Mouse (Mus musculus) frontal cortex, adult (tissue): ENCODE measurements around the gene Mif4gd.

Experiments
- ATAC-seq: cut with Nextera tagmentation; 2 replicates; pipeline ENCODE4 v1.9.2; 2017; ENCODE audit warnings: mild to moderate bottlenecking, moderate library complexity, mixed read lengths; ENCODE audit not compliant: low TSS enrichment

The Mif4gd gene

GRCm38 (mm10) chr11:115613138-115613945 is 573 bp upstream of the Mif4gd start:
- ATAC-seq, result no peak

DNA sequence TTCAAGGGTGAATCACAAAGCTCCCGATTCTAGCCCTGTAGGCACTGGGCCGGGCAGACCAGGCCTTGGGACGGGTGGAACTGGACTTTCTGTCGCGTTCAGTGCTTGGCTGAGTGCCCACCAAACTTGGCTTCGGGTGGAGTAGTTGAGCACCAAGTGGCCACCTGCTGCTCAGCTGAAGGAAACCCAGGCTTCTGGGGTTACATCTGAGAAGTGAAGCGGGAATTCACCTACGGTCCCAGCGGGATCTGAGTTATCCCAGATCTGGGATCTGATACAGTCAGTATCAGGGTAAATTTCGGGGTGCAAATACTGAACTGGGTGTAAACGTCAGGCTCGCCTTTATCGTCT is 735 bp downstream of the Mif4gd start:
- ATAC-seq, result no peak; the same call in none of the 2 replicates

DNA sequence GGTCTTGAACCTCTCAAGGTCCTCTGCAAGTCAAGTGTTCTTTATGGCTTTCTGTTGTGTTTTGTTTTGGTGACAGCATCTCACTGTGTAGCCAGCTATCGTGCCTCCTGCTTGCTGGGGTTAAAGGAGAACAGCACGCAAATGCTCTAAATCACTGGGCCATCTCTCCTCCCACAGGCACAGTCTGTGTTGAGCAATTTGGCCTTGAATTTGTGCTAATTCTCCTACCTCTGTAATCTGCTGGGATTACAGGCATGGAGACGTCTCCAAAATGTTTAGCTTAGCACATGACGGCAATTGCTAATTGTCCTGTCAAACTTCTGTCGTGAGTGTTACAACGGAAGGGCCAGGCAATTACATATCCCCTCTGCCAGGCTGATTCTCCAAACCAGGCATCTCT is 1.6 kb downstream of the Mif4gd start:
- ATAC-seq, result no peak

DNA sequence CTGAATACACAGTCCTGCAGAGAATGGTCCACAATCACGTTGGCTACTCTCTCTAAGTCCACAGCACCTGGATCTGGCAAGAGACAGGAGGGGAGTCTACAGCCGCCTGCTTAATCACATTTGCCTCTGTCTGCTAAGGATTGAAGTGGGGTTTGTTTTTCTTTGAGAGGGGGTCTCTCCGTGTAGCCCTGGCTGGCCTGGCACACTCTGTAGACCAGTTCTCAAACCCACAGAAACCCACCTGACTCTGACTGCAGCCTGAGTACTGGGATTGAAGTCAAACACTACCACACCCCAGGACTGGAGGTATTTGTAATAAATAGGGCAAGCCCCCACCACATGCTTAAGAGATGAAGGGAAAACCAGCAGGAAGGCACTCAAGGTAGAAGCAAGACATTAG is 3.2 kb downstream of the Mif4gd start:
- no peak for ATAC-seq

GRCm38 (mm10) chr11:115608421-115609399 is 4.1 kb downstream of the Mif4gd start:
- no peak for ATAC-seq

DNA sequence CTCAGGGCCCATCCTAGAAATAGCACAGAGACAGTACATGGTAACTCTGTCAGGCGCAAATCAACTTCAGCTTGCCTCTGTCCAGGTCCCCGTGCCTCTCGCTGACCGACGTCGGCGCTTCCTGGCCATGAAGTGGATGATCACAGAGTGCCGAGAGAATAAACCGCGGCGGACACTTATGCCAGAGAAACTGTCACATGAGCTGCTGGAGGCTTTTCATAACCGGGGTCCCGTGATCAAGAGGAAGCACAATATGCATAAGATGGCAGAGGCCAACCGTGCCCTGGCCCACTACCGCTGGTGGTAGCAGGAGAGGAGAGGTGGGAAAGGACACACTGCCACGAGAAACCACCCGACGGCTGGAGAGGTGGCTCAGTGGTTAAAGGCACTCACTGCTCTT is 6.0 kb downstream of the Mif4gd start:
- ATAC-seq, result no peak

- ATAC-seq, result no peak; the same call in 1 of the 2 replicates
Observed at GRCm38 (mm10) chr11:115604304-115604696, 8.5 kb downstream of the Mif4gd start.

DNA sequence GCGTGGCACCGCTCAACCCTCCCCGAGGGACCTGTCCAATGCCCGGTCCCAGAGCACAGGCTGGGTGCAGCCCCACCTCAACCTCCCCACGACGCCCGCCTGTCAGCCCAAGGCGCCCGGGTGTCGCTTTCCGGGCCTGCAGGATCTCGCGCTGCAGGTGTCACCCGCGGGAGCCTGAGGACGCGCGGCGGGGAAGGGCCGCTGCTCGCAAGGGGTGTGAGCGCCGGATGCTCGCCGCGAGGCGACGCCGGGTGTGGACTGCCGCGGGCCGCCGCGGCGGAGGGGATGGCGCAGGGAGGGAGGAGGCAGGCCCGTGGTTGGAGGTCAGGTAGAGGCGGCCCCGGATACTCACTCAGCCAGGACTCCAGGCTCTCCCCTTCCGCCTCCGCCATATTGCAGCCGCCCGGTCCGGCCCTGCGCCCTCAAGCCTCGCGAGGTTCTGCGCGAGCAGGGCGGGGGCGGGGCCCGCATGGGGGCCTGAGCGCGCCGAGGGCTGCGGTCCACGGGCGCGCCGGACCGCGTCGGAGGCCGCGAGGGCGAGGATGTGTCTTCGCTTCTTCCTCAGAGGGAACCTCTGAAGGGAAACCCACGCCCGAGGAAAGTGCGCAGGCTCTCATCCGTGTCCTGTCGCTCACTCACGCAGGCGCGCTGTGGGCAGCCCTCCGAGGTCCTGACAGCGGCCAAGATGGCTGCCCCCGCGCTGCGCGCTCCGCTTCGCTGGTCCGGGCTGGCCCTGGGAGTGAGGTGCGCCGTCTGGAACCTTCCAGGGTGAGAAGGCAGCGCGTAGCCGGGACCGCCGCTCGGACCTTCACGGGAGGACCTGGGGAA is 9.1 kb downstream of the Mif4gd start, which contains the start of the genes Mrps7 and Gga3:
Gene Mrps7 (plus strand): TSS at position 450 of the 828 bp plus-strand sequence.
Gene Gga3 (minus strand): TSS at position 576 of the 828 bp plus-strand sequence.
- peak; percentile 80 for ATAC-seq

- no peak for ATAC-seq
Observed at GRCm38 (mm10) chr11:115603128-115603475, 9.7 kb downstream of the Mif4gd start.

DNA sequence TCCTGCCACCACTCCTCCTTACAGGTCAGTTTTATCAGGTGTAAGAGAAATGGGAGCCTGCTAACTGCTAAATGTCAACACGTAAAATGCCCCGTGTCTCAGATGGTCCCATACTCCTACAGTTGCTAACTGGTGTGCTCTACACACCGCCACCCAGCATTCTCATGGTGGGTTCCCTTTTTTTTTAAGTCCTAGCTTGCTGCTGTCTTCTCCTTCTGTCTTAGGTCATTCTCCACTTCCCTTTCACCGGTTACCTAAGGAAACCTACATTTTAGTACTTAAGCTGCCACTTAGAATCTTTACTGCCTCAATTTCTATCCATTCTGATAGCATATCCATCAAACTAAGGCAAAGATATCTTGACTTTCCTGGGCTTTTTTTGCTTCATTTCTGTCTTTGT is 11.6 kb downstream of the Mif4gd start:
- no peak for ATAC-seq

DNA sequence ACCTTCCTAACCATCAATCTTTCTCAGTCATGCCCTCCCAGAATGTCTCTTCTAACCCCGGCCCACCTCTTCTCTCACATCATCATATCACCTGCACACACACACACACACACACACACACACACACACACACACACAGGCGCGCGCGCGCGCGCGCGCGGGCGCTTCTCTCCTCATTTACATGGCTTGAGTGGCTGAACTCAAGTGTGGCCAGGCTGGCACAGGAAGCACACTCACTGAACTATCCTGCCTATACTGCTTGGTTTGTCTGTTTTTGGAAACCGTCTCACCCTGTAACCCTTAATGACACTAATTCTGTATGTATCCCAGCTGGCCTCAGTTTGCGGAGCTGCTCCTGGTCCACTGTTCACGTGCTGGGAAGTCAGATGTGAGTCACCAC is 12.0 kb downstream of the Mif4gd start:
- no peak for ATAC-seq

- ATAC-seq, result peak; percentile 54
Observed at GRCm38 (mm10) chr11:115599722-115600121, 13.0 kb downstream of the Mif4gd start.

- no peak for ATAC-seq
Observed at GRCm38 (mm10) chr11:115598309-115598708, 14.5 kb downstream of the Mif4gd start.

DNA sequence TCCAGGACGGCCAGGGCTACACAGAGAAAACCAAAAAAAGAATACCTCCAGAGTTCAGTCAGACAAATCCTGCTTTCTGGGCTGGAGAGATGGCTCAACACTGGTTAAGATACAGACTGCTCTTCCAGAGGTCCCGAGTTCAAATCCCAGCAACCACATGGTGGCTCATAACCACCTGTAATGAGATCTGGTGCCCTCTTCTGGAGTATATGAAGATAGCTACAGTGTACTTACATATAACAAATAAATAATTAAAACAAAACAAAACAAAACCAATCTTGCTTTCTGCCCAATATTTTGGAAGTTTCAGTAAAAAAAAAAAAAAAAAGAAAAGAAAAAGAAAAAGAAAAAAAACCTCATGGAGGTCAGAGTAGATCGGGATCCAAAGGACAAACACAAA is 17.6 kb downstream of the Mif4gd start:
- no peak for ATAC-seq

DNA sequence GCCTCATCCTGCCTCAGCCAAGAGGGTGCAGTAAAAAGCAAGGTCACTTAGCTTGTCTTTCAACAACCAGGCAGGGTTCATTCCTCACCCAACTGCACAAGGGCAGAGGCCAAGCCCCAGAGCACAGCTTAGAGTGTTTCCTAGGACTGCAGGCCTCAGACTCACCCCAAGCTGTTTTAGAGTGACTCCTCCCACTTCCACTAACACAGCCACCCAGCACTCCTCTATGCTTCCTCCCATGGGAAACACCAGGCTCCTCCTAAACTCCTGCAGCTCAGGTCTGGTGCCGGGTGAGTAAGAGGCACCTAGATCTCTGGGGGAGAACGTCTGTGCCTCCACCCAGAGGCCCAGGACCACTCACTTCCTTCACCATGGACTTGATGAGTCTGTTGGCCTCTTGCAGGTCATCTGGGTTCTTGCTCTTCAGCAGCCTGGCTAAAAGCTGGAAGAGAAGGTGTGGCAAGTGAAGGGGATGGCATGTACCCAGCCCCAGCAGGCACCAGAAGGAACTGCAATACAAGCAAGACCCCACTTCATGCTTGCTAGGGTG is 22.2 kb downstream of the Mif4gd start:
- ATAC-seq, result no peak

- no peak for ATAC-seq
Observed at GRCm38 (mm10) chr11:115587984-115588383, 24.8 kb downstream of the Mif4gd start.

DNA sequence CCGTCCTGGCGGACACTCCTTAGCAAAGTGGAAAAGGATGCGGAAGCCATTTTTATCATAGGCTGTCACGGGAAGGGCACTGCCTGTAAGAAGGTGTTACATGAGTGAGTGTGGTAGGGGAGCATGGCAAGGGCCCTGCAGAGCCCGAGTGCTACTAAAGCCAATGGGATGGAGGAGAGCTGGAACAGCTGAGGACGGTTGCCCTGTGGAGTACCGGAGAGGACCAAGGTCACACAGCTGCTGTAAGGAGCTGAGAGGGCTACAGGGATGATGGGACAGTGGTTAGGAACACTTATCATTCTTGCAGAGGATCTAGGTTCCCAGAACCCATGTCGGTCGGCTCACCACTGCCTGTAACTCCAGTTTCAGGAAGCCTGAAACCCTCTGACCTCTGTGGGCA is 26.4 kb downstream of the Mif4gd start:
- no peak for ATAC-seq

GRCm38 (mm10) chr11:115585573-115586100 is 27.1 kb downstream of the Mif4gd start:
- no peak for ATAC-seq

DNA sequence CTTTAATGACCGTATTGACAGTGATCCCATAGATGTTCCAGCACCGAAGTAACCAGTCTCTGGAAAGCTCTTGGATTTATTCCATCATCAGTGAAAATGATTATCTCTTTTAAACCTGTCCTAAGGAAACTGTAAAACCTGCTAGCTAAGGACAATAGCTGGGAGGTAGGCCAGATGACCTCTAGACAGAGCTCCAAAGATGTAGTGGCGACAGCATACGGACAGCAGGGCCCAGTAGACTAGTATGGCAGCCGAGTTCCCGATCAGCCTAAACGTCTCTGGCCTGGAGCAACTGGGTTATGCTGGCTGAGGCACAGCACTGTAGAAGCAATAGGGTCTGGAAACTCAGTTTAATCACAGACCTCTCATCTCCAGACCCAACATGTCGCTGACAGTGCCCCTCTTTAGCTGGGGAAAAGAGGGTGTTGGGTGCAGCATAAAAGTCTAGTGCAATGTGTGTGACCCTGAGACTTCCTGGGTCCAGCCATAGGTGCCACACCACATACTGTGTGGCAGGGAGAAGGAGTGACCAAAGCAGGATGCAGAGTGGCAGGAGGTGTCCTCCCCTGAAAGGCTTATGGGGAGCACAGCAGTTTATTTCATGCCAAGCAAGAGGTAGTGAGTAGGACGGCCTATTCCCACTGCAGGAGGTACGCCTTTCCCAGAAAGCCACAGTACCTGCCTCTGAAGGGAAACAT is 28.2 kb downstream of the Mif4gd start:
- no peak for ATAC-seq

DNA sequence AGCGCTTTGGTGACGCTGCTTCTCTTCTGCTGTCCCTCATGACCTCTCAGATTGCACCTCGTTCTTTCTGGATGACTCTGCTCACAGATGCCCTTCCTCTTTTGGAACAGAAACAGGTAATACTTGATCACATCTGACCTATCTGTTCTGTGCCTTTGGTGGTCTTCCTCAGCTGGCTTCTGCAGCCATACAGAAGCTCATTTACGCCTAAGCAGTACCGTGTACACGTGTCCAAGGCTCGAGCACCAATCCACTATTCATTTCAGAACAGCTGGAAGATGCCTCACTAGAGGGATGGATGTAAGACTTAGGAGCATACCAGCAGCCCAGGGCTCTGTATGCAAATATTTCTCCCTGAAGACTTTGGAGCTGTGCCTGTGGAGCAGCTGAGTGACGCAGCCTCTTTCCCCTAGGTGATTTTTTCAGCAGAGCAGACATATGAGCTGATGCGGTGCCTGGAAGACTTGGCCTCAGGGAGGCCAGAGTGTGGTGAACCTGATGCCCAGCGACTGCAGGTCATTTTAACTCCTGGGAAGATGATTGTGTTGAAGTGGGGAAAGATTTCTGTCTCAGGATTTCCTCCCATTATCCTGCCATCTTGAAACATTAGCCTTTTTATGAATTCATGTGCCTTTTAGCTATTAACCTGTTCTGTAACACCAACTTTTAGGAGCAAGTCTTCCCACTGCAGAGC is 29.7 kb downstream of the Mif4gd start:
- peak; percentile 36; the same call in 1 of the 2 replicates for ATAC-seq
